Mouse (Mus musculus): ENCODE data around the gene Tbcc. TPM values are rescaled to one million over a fixed set of nuclear protein-coding genes. Genes with fewer than 3 reads are reported as not detected.
A peak's percentile ranks its signal among the peaks of the same experiment; 100 is the strongest.

The Tbcc gene
- total and polyA plus RNA-seq, 3 experiments = 19.3 to 31.8 TPM; not detected in 1

GRCm38 (mm10) chr17:46885910-46886643 lies 4.4 kb upstream of the Tbcc start (continued):
- TF ChIP-seq POLR2A (IDR thresholded peaks at IDR 0.05; ENCODE audit: control insufficient read depth in 1 of 2, insufficient read depth in 1 of 2, low read depth in 1 of 2, low read length in 2 of 2, poor library complexity in 1 of 2) (peak in 1 of 2 experiments; percentile 65; a peak in 2 of 4 replicates), MAX (IDR thresholded peaks at IDR 0.05; ENCODE audit: low read length) (peak; percentile 61; the same call in 1 of the 2 replicates), SMC3 (IDR thresholded peaks at IDR 0.05; ENCODE audit: low read depth, low read length) (no peak), CHD2 (IDR thresholded peaks at IDR 0.05; ENCODE audit: low read length) (peak; percentile 37; the same call in 1 of the 2 replicates), GABPA (IDR thresholded peaks at IDR 0.05; ENCODE audit: low read depth, low read length) (no peak), RCOR1 (IDR thresholded peaks at IDR 0.05; ENCODE audit: low read depth, low read length) (peak; percentile 79), USF2 (IDR thresholded peaks at IDR 0.05; ENCODE audit: borderline replicate concordance in 1 of 2, insufficient read depth in 1 of 2, low read depth in 1 of 2, low read length in 2 of 2) (no peak), MAFK (IDR thresholded peaks at IDR 0.05; ENCODE audit: borderline replicate concordance, low read depth, low read length) (no peak), MEF2A (IDR thresholded peaks at IDR 0.05; ENCODE audit: extremely low read depth, insufficient replicate concordance, low read depth, low read length, poor library complexity, severe bottlenecking) (peak; percentile 47; the same call in 1 of the 2 replicates), TBP (IDR thresholded peaks at IDR 0.05; ENCODE audit: low read depth, low read length) (peak; percentile 66; the same call in 1 of the 2 replicates), TCF12 (IDR thresholded peaks at IDR 0.05; ENCODE audit: low read depth, low read length) (peak; percentile 86), HCFC1 (IDR thresholded peaks at IDR 0.05; ENCODE audit: low read depth, low read length) (0 out of 2 replicates have a peak, but pooled peaks have one; percentile 12), BHLHE40 (IDR thresholded peaks at IDR 0.05; ENCODE audit: borderline replicate concordance, low read depth, low read length) (no peak; the same call in 1 of the 2 replicates), RAD21 (IDR thresholded peaks at IDR 0.05; ENCODE audit: low read depth, low read length) (no peak), MAZ (IDR thresholded peaks at IDR 0.05; ENCODE audit: low read depth, low read length) (peak; percentile 90)

DNA sequence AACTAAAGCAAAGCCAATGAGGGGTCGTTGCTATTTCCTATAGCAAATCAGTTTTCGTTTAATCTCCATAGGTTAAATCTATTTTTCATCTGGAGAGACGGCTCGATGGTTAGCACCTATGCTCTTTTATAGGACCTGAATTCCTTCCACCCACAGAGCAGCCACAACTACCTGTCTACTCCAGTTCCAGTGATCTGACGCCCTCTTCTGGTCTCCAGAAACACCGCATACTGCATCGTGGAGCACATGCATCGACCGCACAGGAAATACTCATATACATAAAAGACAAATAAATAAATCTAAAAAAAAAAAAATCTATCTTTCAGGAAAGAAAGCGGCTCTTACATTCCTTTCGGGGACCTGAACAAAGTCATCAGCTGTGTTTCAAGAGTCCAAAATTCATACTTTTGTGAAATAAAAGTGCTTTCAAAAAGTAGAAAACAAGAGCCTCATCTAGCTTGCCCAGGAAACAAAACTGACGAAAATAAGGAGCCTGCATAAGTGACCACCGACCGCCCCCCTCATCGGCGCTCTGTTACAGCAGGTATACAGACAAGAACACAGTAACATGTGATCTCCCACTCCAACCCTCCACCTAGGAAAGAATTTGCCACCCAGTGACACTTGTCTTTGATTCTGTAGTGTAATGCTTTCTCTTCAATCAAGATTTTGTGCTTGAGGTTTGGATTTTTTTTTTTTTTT lies 1.8 kb upstream of the Tbcc start:
- peaks cover 0 to 21% of the 10 kb centered on the region in 2 experiments; a peak in 2 of 4 replicates for H3K36me3 ChIP-seq (ENCODE audit: control insufficient read depth in 1 of 2, insufficient read depth in 2 of 2, low read length in 2 of 2)
- H3K4me3 ChIP-seq (ENCODE audit: control insufficient read depth in 1 of 2, insufficient read depth in 1 of 2, low read depth in 2 of 2, low read length in 2 of 2) = peak overlapping the region; percentile 65 to 86
- H3K4me1 ChIP-seq (ENCODE audit: control insufficient read depth in 1 of 2, insufficient read depth in 2 of 2, low read length in 2 of 2) = peaks cover 10 to 43% of the 10 kb centered on the region in 2 experiments; a peak in 3 of 4 replicates
- peak overlapping the region; percentile 90 for H3K9ac ChIP-seq (ENCODE audit: control insufficient read depth, low read depth, low read length, poor library complexity, severe bottlenecking)
- no peaks in the 10 kb centered on the region for H3K9me3 ChIP-seq (replicated peaks; ENCODE audit: insufficient read depth, low read length)
- no peaks in the 10 kb centered on the region for H3K27me3 ChIP-seq (ENCODE audit: control insufficient read depth in 1 of 2, insufficient read depth in 2 of 2, low read length in 2 of 2)
- peak; percentile 88 for DNase-seq (ENCODE audit: low read depth, low spot score)
- peak overlapping the region; percentile 83 for H3K27ac ChIP-seq (ENCODE audit: control insufficient read depth, low read depth, low read length)
- peaks cover 23% of the 10 kb centered on the region for H3K79me2 ChIP-seq (ENCODE audit: control insufficient read depth, insufficient read depth, low read length, poor library complexity)
- TF ChIP-seq SMC3 (IDR thresholded peaks at IDR 0.05; ENCODE audit: low read depth, low read length) (peak; percentile 75), ZNF384 (IDR thresholded peaks at IDR 0.05; ENCODE audit: low read depth, low read length) (no peak; the same call in 1 of the 2 replicates), JUND (IDR thresholded peaks at IDR 0.05; ENCODE audit: low read depth, low read length) (no peak), RAD21 (IDR thresholded peaks at IDR 0.05; ENCODE audit: low read depth, low read length) (peak; percentile 87), USF1 (IDR thresholded peaks at IDR 0.05; ENCODE audit: low read depth, low read length) (0 out of 2 replicates have a peak, but pooled peaks have one; percentile 4), E2F4 (IDR thresholded peaks at IDR 0.05; ENCODE audit: borderline replicate concordance, low read depth, low read length) (no peak), ZKSCAN1 (IDR thresholded peaks at IDR 0.05; ENCODE audit: low read depth, low read length) (no peak), RCOR1 (IDR thresholded peaks at IDR 0.05; ENCODE audit: low read depth, low read length) (no peak; the same call in 1 of the 2 replicates), ZC3H11A (IDR thresholded peaks at IDR 0.05; ENCODE audit: low read depth, low read length) (peak; percentile 76), MXI1 (IDR thresholded peaks at IDR 0.05; ENCODE audit: low read depth, low read length) (peak; percentile 85), CHD2 (IDR thresholded peaks at IDR 0.05; ENCODE audit: low read length) (no peak), NELFE (IDR thresholded peaks at IDR 0.05; ENCODE audit: low read depth, low read length) (no peak), GATA1 (IDR thresholded peaks at IDR 0.05; ENCODE audit: low read depth, low read length) (no peak), POLR2A (IDR thresholded peaks at IDR 0.05; ENCODE audit: control insufficient read depth in 1 of 2, insufficient read depth in 1 of 2, low read depth in 1 of 2, low read length in 2 of 2, poor library complexity in 1 of 2) (no peak), NRF1 (IDR thresholded peaks at IDR 0.05; ENCODE audit: insufficient read depth, low read depth, low read length, poor library complexity, severe bottlenecking) (no peak), BHLHE40 (IDR thresholded peaks at IDR 0.05; ENCODE audit: borderline replicate concordance, low read depth, low read length) (no peak), MAFK (IDR thresholded peaks at IDR 0.05; ENCODE audit: borderline replicate concordance, low read depth, low read length) (no peak), SIN3A (IDR thresholded peaks at IDR 0.05; ENCODE audit: low read length) (peak; percentile 87), ELF1 (IDR thresholded peaks at IDR 0.05; ENCODE audit: low read depth, low read length) (no peak), MYC (IDR thresholded peaks at IDR 0.05; ENCODE audit: low read depth, low read length) (peak; percentile 97), HCFC1 (IDR thresholded peaks at IDR 0.05; ENCODE audit: low read depth, low read length) (peak; percentile 56; the same call in 1 of the 2 replicates), EP300 (IDR thresholded peaks at IDR 0.05; ENCODE audit: low read depth in 1 of 2, low read length in 2 of 2) (no peak), MAX (IDR thresholded peaks at IDR 0.05; ENCODE audit: low read length) (peak; percentile 74), MAZ (IDR thresholded peaks at IDR 0.05; ENCODE audit: low read depth, low read length) (no peak)

Measured in MEL (cell line).